Mouse (Mus musculus): ENCODE results near the gene Dmp1. TPM values are rescaled to one million over a fixed set of nuclear protein-coding genes. Genes with fewer than 3 reads are reported as not detected.

Dmp1 gene
- total RNA-seq, 2 experiments from 2014 or later: 4.4 to 5.2 TPM

- peak; percentile 91 for TF ChIP-seq CTCF (conservative IDR thresholded peaks at IDR 0.05)
- no peak overlapping the region for H3K27ac ChIP-seq
- H3K4me3 ChIP-seq: no peak overlapping the region
- DNase-seq (ENCODE audit: low spot score in 2 of 2): peak; percentile 26 to 69
Observed at GRCm38 (mm10) chr5:104218926-104219325, 16.5 kb downstream of the Dmp1 start.

GRCm38 (mm10) chr5:104224299-104224698, 21.9 kb downstream of the Dmp1 start:
- TF ChIP-seq CTCF (conservative IDR thresholded peaks at IDR 0.05): no peak
- no peak overlapping the region for H3K4me3 ChIP-seq
- DNase-seq (ENCODE audit: low spot score in 2 of 2): no peak
- H3K27ac ChIP-seq: no peak overlapping the region

- DNase-seq (ENCODE audit: low spot score in 2 of 2): no peak
- no peak for TF ChIP-seq CTCF (conservative IDR thresholded peaks at IDR 0.05)
- Histone ChIP-seq H3K27ac (no peak overlapping the region), H3K4me3 (no peak overlapping the region)
Observed at GRCm38 (mm10) chr5:104224750-104225149, 22.3 kb downstream of the Dmp1 start.

- Histone ChIP-seq H3K27ac (no peak overlapping the region), H3K4me3 (no peak overlapping the region)
- no peak for TF ChIP-seq CTCF (conservative IDR thresholded peaks at IDR 0.05)
- no peak for DNase-seq (ENCODE audit: low spot score in 2 of 2)
Observed at GRCm38 (mm10) chr5:104228497-104228896, 26.1 kb downstream of the Dmp1 start.

- DNase-seq (ENCODE audit: low spot score in 2 of 2): no peak
- H3K4me3 ChIP-seq: no peak overlapping the region
- no peak for TF ChIP-seq CTCF (conservative IDR thresholded peaks at IDR 0.05)
Observed at GRCm38 (mm10) chr5:104236741-104237140, 34.3 kb downstream of the Dmp1 start.

GRCm38 (mm10) chr5:104239674-104240378, 37.4 kb downstream of the Dmp1 start:
- peak; percentile 9 to 10 for DNase-seq (ENCODE audit: low spot score in 2 of 2)
- no peak overlapping the region for H3K4me3 ChIP-seq
- TF ChIP-seq CTCF (conservative IDR thresholded peaks at IDR 0.05): no peak
- no peak overlapping the region for H3K27ac ChIP-seq

More at GRCm38 (mm10) chr5:104236741-104237140, 34.3 kb downstream of the Dmp1 start:
- no peak overlapping the region for H3K27ac ChIP-seq

- Histone ChIP-seq H3K4me3 (no peak overlapping the region), H3K27ac (no peak overlapping the region)
- no peak for TF ChIP-seq CTCF (conservative IDR thresholded peaks at IDR 0.05)
- DNase-seq (ENCODE audit: low spot score in 2 of 2): no peak
Observed at GRCm38 (mm10) chr5:104244261-104244660, 41.8 kb downstream of the Dmp1 start.

- no peak for TF ChIP-seq CTCF (conservative IDR thresholded peaks at IDR 0.05)
- H3K27ac ChIP-seq: no peak overlapping the region
- no peak for DNase-seq (ENCODE audit: low spot score in 2 of 2)
- H3K4me3 ChIP-seq: no peak overlapping the region
Observed at GRCm38 (mm10) chr5:104251811-104252210, 49.4 kb downstream of the Dmp1 start.

GRCm38 (mm10) chr5:104256585-104256984, 54.2 kb downstream of the Dmp1 start:
- H3K27ac ChIP-seq: no peak overlapping the region
- H3K4me3 ChIP-seq: no peak overlapping the region
- DNase-seq (ENCODE audit: low spot score in 2 of 2): no peak
- TF ChIP-seq CTCF (conservative IDR thresholded peaks at IDR 0.05): no peak

- no peak for DNase-seq (ENCODE audit: low spot score in 2 of 2)
- no peak for TF ChIP-seq CTCF (conservative IDR thresholded peaks at IDR 0.05)
- Histone ChIP-seq H3K27ac (no peak overlapping the region), H3K4me3 (no peak overlapping the region)
Observed at GRCm38 (mm10) chr5:104261908-104262461, 59.6 kb downstream of the Dmp1 start.

GRCm38 (mm10) chr5:104263014-104263776, 60.8 kb downstream of the Dmp1 start:
- Histone ChIP-seq H3K27ac (no peak overlapping the region), H3K4me3 (no peak overlapping the region)
- TF ChIP-seq CTCF (conservative IDR thresholded peaks at IDR 0.05): no peak
- DNase-seq (ENCODE audit: low spot score in 2 of 2): no peak

Other genes starting within 250 kb of the Dmp1 start
- not detected for gene Hsd17b13, start 225.2 kb upstream of the Dmp1 start, total RNA-seq (2021)
- 10 to 100 TPM; 48.0 to 53.9 TPM for gene Hsd17b11, start 180.7 kb upstream of the Dmp1 start, total RNA-seq (2021)
- gene Nudt9, start 156.3 kb upstream of the Dmp1 start, total RNA-seq (2021): 10 to 100 TPM; 66.4 to 71.5 TPM
- not detected for gene Gm17660, start 125.0 kb upstream of the Dmp1 start, total RNA-seq (2021)
- 1,000 to 10,000 TPM; 1,426 to 1,439 TPM for gene Sparcl1, start 88.9 kb upstream of the Dmp1 start, total RNA-seq (2021)
- not detected for gene Dspp, start 31.9 kb upstream of the Dmp1 start, total RNA-seq (2021)
- gene Ibsp, start 96.6 kb downstream of the Dmp1 start, total RNA-seq (2021): under 1 TPM in 1 of 2 experiments, not detected in 1; 0.23 TPM
- not detected for gene Mepe, start 122.7 kb downstream of the Dmp1 start, total RNA-seq (2021)
- gene Spp1, start 232.5 kb downstream of the Dmp1 start, total RNA-seq (2021): 1 to 10 TPM; 3.7 to 3.8 TPM

Data from layer of hippocampus, adult 2 months (tissue).